Mouse (Mus musculus) ES-E14 (cell line): ENCODE results near the gene Igfbp1.
"Not testable (repeated sequence)": the region's sequence is repeated elsewhere in the genome, so short reads cannot be mapped to it uniquely, and the experiment has no call there.

Experiments used
- CHD2 ChIP-seq: IDR thresholded peaks from 2 replicates; pipeline ENCODE4 v1.6.1; 2014; ENCODE audit warnings: mild to moderate bottlenecking, low read depth, low read length, inconsistent platforms
- HCFC1 ChIP-seq: IDR thresholded peaks from 2 replicates; pipeline ENCODE4 v1.6.1; 2012; ENCODE audit warnings: low read length, inconsistent platforms, borderline replicate concordance; ENCODE audit not compliant: insufficient read depth
- MAFK ChIP-seq: IDR thresholded peaks from 2 replicates; pipeline ENCODE4 v1.6.1; 2014; ENCODE audit warnings: mild to moderate bottlenecking, low read depth, low read length, inconsistent platforms; ENCODE audit not compliant: insufficient read depth
- ZC3H11A ChIP-seq: IDR thresholded peaks from 2 replicates; pipeline ENCODE4 v1.6.1; 2012; ENCODE audit warnings: low read depth, mild to moderate bottlenecking, inconsistent platforms, low read length, borderline replicate concordance
- ZNF384 ChIP-seq: IDR thresholded peaks from 2 replicates; pipeline ENCODE4 v1.6.1; 2012; ENCODE audit warnings: low read depth, low read length, inconsistent platforms

GRCm38 (mm10) chr11:7221826-7222225, 24.2 kb downstream of the Igfbp1 start:
- not testable (repeated sequence) for TF ChIP-seq HCFC1, ZC3H11A, ZNF384, MAFK, CHD2
